Mouse (Mus musculus) bone marrow macrophage, adult 2 months (primary cell): ENCODE data around the gene Zfp618. TPM values are rescaled to one million over a fixed set of nuclear protein-coding genes. Genes with fewer than 3 reads are reported as not detected.

Source experiments
- H3K27ac ChIP-seq: 2 replicates; pipeline ENCODE4 v1.5.1; 2012; ENCODE audit warnings: low read depth, low read length; ENCODE audit not compliant: insufficient read depth
- H3K4me1 ChIP-seq: 2 replicates; pipeline ENCODE4 v1.6.1; 2012; ENCODE audit warnings: low read length; ENCODE audit not compliant: control insufficient read depth, insufficient read depth
- H3K4me3 ChIP-seq: 2 replicates; pipeline ENCODE4 v1.5.1; 2012; ENCODE audit warnings: mild to moderate bottlenecking, low read length, moderate library complexity; ENCODE audit not compliant: insufficient read depth
- CTCF ChIP-seq: IDR thresholded peaks from 2 replicates; pipeline ENCODE4 v1.5.1; 2012; ENCODE audit warnings: low read depth, mild to moderate bottlenecking, low read length, moderate library complexity
- POLR2A ChIP-seq: IDR thresholded peaks from 2 replicates; pipeline ENCODE4 v1.6.1; 2012; ENCODE audit warnings: mild to moderate bottlenecking, low read depth, low read length, borderline replicate concordance
- polyA plus RNA-seq: library from polyadenylated mRNA; stranded (reverse); fragments of >200 nt; gene quantifications from 2 replicates; pipeline ENCODE4 v1.2.4, GENCODE M21; 2012; ENCODE audit not compliant: missing spikeins, insufficient read depth, insufficient read length

Zfp618 gene
- polyA plus RNA-seq, 1 experiment = 0.11 TPM

DNA sequence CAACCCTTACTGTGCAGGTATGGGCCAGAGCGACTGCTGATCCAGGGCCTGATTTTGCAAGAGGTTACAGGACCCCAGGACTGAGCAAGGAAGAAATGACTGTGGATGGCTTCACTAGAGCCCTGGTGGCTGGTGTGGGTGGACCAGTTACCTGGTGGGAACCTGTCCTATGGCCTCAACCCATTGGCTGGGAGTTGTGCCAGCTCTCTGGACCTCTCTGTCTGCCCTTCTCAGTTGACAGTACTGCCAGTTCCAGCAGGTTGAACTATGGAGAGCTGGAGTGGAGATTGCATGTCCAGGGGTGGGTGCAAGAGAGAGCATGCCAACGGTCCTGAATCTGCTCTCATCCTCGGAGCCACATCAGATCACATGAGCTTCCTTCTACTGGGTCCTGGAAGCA is 60.9 kb downstream of the Zfp618 start:
- H3K27ac ChIP-seq = no peak overlapping the region
- no peaks in the 10 kb centered on the region for H3K4me1 ChIP-seq
- no peak for TF ChIP-seq POLR2A
- no peak for TF ChIP-seq CTCF
- H3K4me3 ChIP-seq = no peak overlapping the region

DNA sequence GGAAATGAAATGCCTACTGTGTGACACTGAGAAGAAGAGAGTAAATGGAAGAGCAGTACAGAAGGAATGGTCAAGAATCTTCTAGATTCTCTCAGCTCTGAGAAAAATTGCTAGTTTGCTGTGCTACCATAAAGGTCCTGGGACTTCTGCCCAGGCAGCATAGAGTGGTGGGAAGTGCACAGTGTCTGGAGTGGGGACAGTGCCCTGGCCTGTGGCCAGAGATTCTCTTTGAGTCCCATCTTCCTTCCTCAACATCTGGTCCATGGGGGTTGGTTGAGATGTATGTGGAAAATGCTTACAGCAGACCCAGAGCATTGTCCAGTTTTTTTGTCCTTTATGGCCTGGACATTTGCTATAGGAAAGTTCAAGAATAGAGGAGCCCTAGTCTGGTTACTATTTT is 62.1 kb downstream of the Zfp618 start:
- no peak overlapping the region for H3K4me3 ChIP-seq
- H3K27ac ChIP-seq = no peak overlapping the region
- TF ChIP-seq POLR2A = no peak
- TF ChIP-seq CTCF = no peak
- no peaks in the 10 kb centered on the region for H3K4me1 ChIP-seq

DNA sequence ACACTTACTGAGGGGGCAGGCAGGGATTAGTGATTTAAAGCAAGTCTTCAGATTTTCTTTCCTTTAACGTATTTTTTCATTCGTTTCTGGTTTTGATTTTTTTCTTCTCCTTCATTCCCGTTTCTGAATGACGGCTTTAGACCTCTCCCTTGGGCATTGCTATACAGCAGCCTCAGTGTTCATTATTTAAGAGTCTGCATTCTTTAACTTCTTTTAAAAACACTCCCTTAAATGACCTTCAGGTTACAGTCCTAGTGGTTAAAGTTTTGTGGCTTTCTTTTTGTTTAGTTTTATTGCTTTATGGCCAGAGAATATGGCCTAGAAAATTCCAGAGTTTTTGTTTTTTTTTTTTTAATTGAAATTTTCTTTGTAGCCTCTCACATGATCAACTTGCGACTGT is 64.8 kb downstream of the Zfp618 start:
- no peak for TF ChIP-seq CTCF
- no peak for TF ChIP-seq POLR2A

DNA sequence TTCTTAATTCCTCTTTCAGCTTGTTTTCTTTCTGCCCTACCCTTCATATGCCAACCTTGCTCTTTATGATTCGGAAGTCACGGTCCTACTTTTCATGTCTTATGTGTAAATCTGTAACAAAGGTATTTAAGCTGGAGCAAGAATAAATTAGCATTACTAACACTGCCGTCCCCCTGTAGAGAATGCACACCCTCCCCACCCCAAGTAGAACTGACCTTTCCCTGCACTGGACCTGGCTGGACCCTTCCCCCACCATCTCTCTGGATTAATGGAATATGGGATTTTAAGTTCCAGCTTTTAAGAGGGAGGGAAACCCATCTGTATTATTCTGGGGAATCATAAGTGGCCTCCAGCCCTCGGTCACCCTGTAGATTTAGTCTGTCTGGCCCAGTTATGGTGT is 65.9 kb downstream of the Zfp618 start:
- TF ChIP-seq POLR2A = no peak
- no peak for TF ChIP-seq CTCF
- H3K4me3 ChIP-seq = no peak overlapping the region
- no peaks in the 10 kb centered on the region for H3K4me1 ChIP-seq
- H3K27ac ChIP-seq = no peak overlapping the region

More for the DNA sequence above, 64.8 kb downstream of the Zfp618 start:
- Histone ChIP-seq H3K4me3 (no peak overlapping the region), H3K4me1 (no peaks in the 10 kb centered on the region), H3K27ac (no peak overlapping the region)

DNA sequence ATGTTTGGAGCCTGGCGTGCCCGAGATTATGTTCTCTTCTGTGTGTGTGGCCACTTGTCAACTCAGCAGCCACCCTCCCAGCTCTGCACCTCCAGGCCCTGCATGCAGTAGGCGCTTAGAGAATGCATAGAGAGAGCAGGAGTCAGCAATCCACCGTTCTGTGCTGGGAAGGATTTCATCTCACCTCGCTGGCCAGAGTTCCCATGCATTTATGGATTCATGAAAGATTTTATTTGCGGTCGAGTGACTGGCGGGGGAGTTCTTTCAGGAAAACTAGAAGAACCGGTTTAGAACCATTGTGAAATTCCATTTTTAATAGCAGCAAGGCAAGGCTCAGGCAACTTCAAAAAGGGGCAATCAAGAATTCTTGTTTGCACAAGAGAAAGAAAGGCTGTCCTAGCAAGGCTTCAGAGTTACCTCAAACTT is 67.2 kb downstream of the Zfp618 start:
- no peaks in the 10 kb centered on the region for H3K4me1 ChIP-seq
- H3K27ac ChIP-seq = no peak overlapping the region
- H3K4me3 ChIP-seq = no peak overlapping the region
- TF ChIP-seq POLR2A (no peak), CTCF (no peak)

DNA sequence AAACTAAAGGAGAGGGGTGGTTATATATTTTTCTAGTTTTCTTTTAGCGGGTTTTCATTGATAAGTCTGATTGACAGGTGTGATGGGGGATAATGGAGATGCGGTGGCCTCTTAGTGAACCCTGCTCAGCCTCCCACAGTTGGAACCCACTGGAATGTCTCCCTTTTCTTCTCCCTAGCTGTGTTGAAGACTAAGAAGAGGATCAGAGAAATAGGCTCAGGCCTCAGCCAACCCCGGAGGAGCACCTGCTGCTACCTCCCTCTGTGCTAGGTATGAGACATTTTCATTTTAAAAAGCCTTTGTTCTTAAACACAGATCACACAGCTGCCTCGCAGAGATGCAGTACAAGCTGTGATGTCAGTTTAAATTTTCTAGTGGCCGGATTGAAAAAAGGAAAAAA is 68.4 kb downstream of the Zfp618 start:
- Histone ChIP-seq H3K4me1 (no peaks in the 10 kb centered on the region), H3K27ac (no peak overlapping the region), H3K4me3 (no peak overlapping the region)
- TF ChIP-seq CTCF (no peak), POLR2A (no peak)

DNA sequence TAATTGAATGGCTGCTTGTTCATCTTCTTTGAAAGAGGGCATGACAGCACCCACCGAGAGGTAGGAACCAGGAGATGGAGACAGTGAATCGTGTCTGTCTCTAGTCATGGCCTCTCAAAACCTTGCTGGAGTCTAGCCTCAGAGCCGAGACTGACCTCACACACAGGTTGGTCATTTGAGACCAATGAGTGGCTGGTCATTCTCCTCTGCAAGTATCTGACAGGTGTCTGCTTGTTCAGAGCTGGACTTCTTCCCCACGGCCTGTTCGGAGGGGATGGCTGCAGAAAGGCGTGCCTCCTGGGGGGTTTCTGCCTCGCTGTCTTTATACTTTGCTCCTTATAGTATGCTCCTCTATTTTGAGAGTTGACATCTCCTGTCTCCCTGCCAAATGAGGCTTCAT is 70.6 kb downstream of the Zfp618 start:
- Histone ChIP-seq H3K27ac (no peak overlapping the region), H3K4me1 (no peaks in the 10 kb centered on the region), H3K4me3 (no peak overlapping the region)
- no peak for TF ChIP-seq POLR2A
- TF ChIP-seq CTCF = no peak

DNA sequence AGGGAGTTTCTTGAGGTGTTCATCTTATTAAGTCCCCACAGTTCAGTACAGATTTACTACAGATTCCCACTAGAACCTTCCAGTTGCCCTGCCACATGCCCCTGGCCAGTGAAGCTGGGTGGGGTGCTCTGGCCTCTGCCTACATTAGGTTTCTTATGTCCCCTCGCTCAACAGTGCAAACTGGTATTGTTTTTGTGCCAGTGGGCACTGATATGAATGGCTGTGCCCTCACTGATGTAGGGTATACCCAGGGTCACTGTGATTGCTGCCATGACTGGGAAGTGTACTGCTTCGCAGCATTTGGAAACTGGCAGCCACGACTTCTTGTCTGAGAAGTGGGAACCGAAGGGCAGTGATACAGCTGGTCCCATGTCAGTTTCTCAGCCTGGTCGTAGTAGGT is 71.4 kb downstream of the Zfp618 start:
- TF ChIP-seq CTCF (no peak), POLR2A (no peak)
- Histone ChIP-seq H3K4me3 (no peak overlapping the region), H3K27ac (no peak overlapping the region), H3K4me1 (no peaks in the 10 kb centered on the region)

DNA sequence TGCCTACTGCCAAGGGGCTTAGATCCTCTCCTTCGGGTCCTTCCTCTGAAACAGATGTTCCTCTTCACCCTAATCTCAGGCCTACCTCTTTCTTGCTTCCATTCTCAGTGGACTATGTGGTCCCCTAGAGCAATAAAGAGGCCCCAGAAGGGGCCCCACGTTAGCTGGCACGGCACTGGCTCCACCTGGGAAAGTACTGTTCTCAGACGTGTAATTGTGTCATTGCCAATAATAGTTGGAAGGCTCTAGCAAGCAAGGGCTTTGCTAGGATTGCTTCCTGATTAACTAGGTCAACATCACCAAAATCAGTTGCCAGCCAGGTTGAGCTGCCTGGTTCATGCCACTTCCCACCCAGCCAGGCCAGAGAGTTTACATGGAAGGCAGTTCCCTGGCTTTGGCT is 72.2 kb downstream of the Zfp618 start:
- H3K4me3 ChIP-seq = no peak overlapping the region
- H3K4me1 ChIP-seq = no peaks in the 10 kb centered on the region
- TF ChIP-seq CTCF (no peak), POLR2A (no peak)
- H3K27ac ChIP-seq = no peak overlapping the region

DNA sequence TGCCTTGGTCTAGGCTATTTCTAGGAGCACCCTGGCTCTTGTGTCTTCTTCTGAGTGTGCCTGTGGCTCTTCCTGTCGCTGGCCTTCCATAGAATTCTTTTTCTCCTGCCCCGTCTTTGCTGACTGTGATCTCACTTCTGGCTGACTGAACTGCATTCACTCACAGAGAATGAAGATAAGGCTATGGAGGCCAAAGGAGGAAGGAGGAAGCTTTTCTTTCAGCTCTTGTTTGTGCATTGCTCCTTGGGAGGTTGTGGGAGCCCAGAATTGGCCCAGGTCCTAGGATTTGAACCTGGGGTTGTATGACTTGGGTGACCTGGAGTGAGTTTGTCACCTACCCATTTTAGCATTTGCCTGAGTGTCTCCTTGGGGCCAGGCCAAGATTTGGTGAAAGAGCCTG is 72.9 kb downstream of the Zfp618 start:
- TF ChIP-seq CTCF (no peak), POLR2A (no peak)
- H3K4me3 ChIP-seq = no peak overlapping the region
- no peak overlapping the region for H3K27ac ChIP-seq
- H3K4me1 ChIP-seq = no peaks in the 10 kb centered on the region

DNA sequence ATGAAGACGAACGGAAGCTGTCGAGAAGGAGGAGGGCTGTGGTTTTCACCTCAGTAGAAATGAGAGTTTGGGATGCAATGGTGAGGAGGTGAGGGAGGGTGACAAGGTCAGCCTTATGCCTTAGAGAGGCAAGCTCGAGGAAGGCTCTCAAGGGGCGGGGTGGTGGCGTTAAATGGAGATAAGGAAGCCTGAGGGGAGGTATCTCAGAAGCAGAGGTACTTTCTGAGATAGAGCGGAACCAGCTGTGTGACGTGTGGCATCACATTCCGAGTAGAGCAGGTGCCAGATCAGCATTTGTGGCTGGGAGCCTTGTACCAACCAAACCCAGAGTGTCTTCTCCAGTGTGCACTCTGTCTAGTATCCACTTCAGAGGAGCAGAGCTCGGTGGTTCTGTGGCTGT is 73.6 kb downstream of the Zfp618 start:
- H3K27ac ChIP-seq = no peak overlapping the region
- no peak overlapping the region for H3K4me3 ChIP-seq
- TF ChIP-seq CTCF (no peak), POLR2A (no peak)
- no peaks in the 10 kb centered on the region for H3K4me1 ChIP-seq

DNA sequence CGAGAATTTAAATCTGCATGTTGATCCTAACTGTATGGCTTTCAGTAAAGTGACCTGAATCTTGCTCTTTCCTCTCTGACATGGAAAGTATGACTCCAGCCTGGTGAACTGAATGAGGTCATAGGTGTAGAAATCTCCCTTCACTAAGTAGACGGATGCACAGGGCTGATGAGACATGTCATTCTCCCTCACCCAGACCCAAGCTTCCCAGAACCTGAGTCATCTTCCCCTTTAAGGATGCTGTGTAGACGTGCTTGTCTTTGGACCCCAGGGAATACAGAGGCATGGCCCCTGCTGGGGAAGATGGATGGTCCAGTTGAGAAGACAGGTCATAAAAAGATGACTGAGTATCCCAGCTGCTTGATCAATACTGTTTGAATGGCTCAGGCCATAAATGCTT is 83.2 kb downstream of the Zfp618 start:
- Histone ChIP-seq H3K4me1 (peaks cover 11% of the 10 kb centered on the region), H3K4me3 (no peak overlapping the region), H3K27ac (no peak overlapping the region)
- no peak for TF ChIP-seq POLR2A
- TF ChIP-seq CTCF = no peak
